Mouse (Mus musculus) MEL (cell line): ENCODE data around the gene Poldip2. TPM values are rescaled to one million over a fixed set of nuclear protein-coding genes. Genes with fewer than 3 reads are reported as not detected.

Experiments
- DNase-seq: peaks from one replicate; pipeline ENCODE4 v3.0.0; 2011; ENCODE audit warnings: low read depth, low spot score
- H3K27ac ChIP-seq: 2 replicates; pipeline ENCODE4 v1.5.1; 2012; ENCODE audit warnings: low read depth, mild to moderate bottlenecking, control low read depth, low read length, moderate library complexity; ENCODE audit not compliant: control insufficient read depth
- H3K27me3 ChIP-seq, 2 experiments: fragments of 150-350 bp in 1 of 2; sonication (generic) in 1 of 2; 2 replicates each; pipeline ENCODE4 v1.6.1; 2012; ENCODE audit warnings: low read length in 2 of 2, mild to moderate bottlenecking in 2 of 2, improper control_type of control experiment in 1 of 2, moderate library complexity in 1 of 2; ENCODE audit not compliant: insufficient read depth in 2 of 2, control insufficient read depth in 1 of 2
- H3K36me3 ChIP-seq, 2 experiments: 2 replicates each; pipeline ENCODE4 v1.6.1; 2012 to 2014; ENCODE audit warnings: low read length in 2 of 2, improper control_type of control experiment in 1 of 2, inconsistent platforms in 1 of 2, mild to moderate bottlenecking in 1 of 2; ENCODE audit not compliant: insufficient read depth in 2 of 2, control insufficient read depth in 1 of 2
- H3K4me1 ChIP-seq, 2 experiments: fragments of 150-350 bp in 1 of 2; sonication (generic) in 1 of 2; 2 replicates each; pipeline ENCODE4 v1.6.1; 2012; ENCODE audit warnings: low read length in 2 of 2, improper control_type of control experiment in 1 of 2, mild to moderate bottlenecking in 1 of 2; ENCODE audit not compliant: insufficient read depth in 2 of 2, control insufficient read depth in 1 of 2
- H3K4me3 ChIP-seq, 2 experiments: fragments of 150-350 bp in 1 of 2; sonication (generic) in 1 of 2; 2 replicates each; pipeline ENCODE4 v1.5.1; 2012; ENCODE audit warnings: low read depth in 2 of 2, low read length in 2 of 2, mild to moderate bottlenecking in 2 of 2, moderate library complexity in 2 of 2, control low read depth in 1 of 2, improper control_type of control experiment in 1 of 2; ENCODE audit not compliant: control insufficient read depth in 1 of 2, insufficient read depth in 1 of 2
- H3K79me2 ChIP-seq: 2 replicates; pipeline ENCODE4 v1.6.1; 2012; ENCODE audit warnings: mild to moderate bottlenecking, low read length, moderate library complexity; ENCODE audit not compliant: control insufficient read depth, poor library complexity, insufficient read depth
- H3K9ac ChIP-seq: 2 replicates; pipeline ENCODE4 v1.6.1; 2012; ENCODE audit warnings: low read depth, mild to moderate bottlenecking, control low read depth, low read length, moderate library complexity; ENCODE audit not compliant: control insufficient read depth, poor library complexity, severe bottlenecking
- H3K9me3 ChIP-seq: fragments of 150-350 bp; sonication (generic); replicated peaks from 2 replicates; pipeline ENCODE4 v1.6.1; 2012; ENCODE audit warnings: mild to moderate bottlenecking, low read length, improper control_type of control experiment, moderate library complexity; ENCODE audit not compliant: insufficient read depth
- CTCF ChIP-seq, 3 experiments: IDR thresholded peaks in 2 of 3; conservative IDR thresholded peaks in 1 of 3; 2 replicates each; pipeline ENCODE4 v1.5.1; 2011 to 2012; ENCODE audit warnings: low read length in 3 of 3, low read depth in 2 of 3, mild to moderate bottlenecking in 2 of 3, improper control_type of control experiment in 1 of 3, inconsistent platforms in 1 of 3, mixed read lengths in 1 of 3, moderate library complexity in 1 of 3; ENCODE audit not compliant: control insufficient read depth in 1 of 3, insufficient read depth in 1 of 3, poor library complexity in 1 of 3, severe bottlenecking in 1 of 3
- ETS1 ChIP-seq: IDR thresholded peaks from 2 replicates; pipeline ENCODE4 v1.6.1; 2012; ENCODE audit warnings: low read depth, mild to moderate bottlenecking, inconsistent platforms, low read length, improper control_type of control experiment, moderate library complexity
- GABPA ChIP-seq: IDR thresholded peaks from 2 replicates; pipeline ENCODE4 v1.6.1; 2012; ENCODE audit warnings: low read depth, mild to moderate bottlenecking, inconsistent platforms, low read length, improper control_type of control experiment, moderate library complexity
- JUND ChIP-seq: IDR thresholded peaks from 2 replicates; pipeline ENCODE4 v1.6.1; 2011; ENCODE audit warnings: low read depth, mild to moderate bottlenecking, improper control_type of control experiment, low read length
- MAX ChIP-seq: IDR thresholded peaks from 2 replicates; pipeline ENCODE4 v1.6.1; 2011; ENCODE audit warnings: low read length, improper control_type of control experiment
- MEF2A ChIP-seq: IDR thresholded peaks from 2 replicates; pipeline ENCODE4 v1.6.1; 2014; ENCODE audit warnings: low read depth, mild to moderate bottlenecking, inconsistent platforms, low read length, improper control_type of control experiment; ENCODE audit not compliant: poor library complexity, insufficient replicate concordance, severe bottlenecking; ENCODE audit errors: extremely low read depth
- MYC ChIP-seq: IDR thresholded peaks from 2 replicates; pipeline ENCODE4 v1.6.1; 2011; ENCODE audit warnings: low read depth, mild to moderate bottlenecking, low read length, improper control_type of control experiment, moderate library complexity
- NRF1 ChIP-seq: IDR thresholded peaks from 2 replicates; pipeline ENCODE4 v1.6.1; 2014; ENCODE audit warnings: low read depth, mild to moderate bottlenecking, inconsistent platforms, low read length, improper control_type of control experiment, moderate library complexity; ENCODE audit not compliant: poor library complexity, insufficient read depth, severe bottlenecking
- POLR2A ChIP-seq, 2 experiments: IDR thresholded peaks; 2 replicates each; pipeline ENCODE4 v1.6.1; 2011 to 2012; ENCODE audit warnings: low read length in 2 of 2, mild to moderate bottlenecking in 2 of 2, control low read depth in 1 of 2, improper control_type of control experiment in 1 of 2, low read depth in 1 of 2, moderate library complexity in 1 of 2; ENCODE audit not compliant: control insufficient read depth in 1 of 2, insufficient read depth in 1 of 2, poor library complexity in 1 of 2
- RAD21 ChIP-seq: IDR thresholded peaks from 2 replicates; pipeline ENCODE4 v1.6.1; 2011; ENCODE audit warnings: mild to moderate bottlenecking, low read depth, low read length, improper control_type of control experiment
- RCOR1 ChIP-seq: IDR thresholded peaks from 2 replicates; pipeline ENCODE4 v1.6.1; 2012; ENCODE audit warnings: low read depth, mild to moderate bottlenecking, inconsistent platforms, low read length, improper control_type of control experiment
- SIN3A ChIP-seq: IDR thresholded peaks from 2 replicates; pipeline ENCODE4 v1.6.1; 2012; ENCODE audit warnings: low read length, improper control_type of control experiment, inconsistent platforms
- TAL1 ChIP-seq: IDR thresholded peaks from 2 replicates; pipeline ENCODE4 v1.6.1; 2012; ENCODE audit warnings: mild to moderate bottlenecking, inconsistent platforms, low read length, moderate library complexity, mixed read lengths
- TBP ChIP-seq: IDR thresholded peaks from 2 replicates; pipeline ENCODE4 v1.8.0; 2011; ENCODE audit warnings: low read depth, low read length, improper control_type of control experiment
- USF1 ChIP-seq: IDR thresholded peaks from 2 replicates; pipeline ENCODE4 v1.6.1; 2014; ENCODE audit warnings: low read depth, mild to moderate bottlenecking, inconsistent platforms, low read length, improper control_type of control experiment, moderate library complexity
- ZKSCAN1 ChIP-seq: IDR thresholded peaks from 2 replicates; pipeline ENCODE4 v1.6.1; 2012; ENCODE audit warnings: low read depth, mild to moderate bottlenecking, inconsistent platforms, low read length, improper control_type of control experiment, moderate library complexity
- polyA plus RNA-seq, 2 experiments: library from polyadenylated mRNA; stranded (reverse) in 1 of 2; unstranded in 1 of 2; fragments of >175 nt in 1 of 2; fragments of >200 nt in 1 of 2; gene quantifications; 2 replicates each; pipeline versions ENCODE4 v1.2.1 to v1.2.4; 2012; ENCODE audit warnings: low replicate concordance in 2 of 2, low read depth in 1 of 2; ENCODE audit not compliant: insufficient read length in 2 of 2, insufficient read depth in 1 of 2, missing spikeins in 1 of 2
- total RNA-seq: library from RNA; depleted of rRNA; stranded (reverse); fragments of 300-350 nt; gene quantifications from 2 replicates; pipeline ENCODE4 v1.2.3, GENCODE M21; 2012

Poldip2 gene
- total and polyA plus RNA-seq, 3 experiments = 166 to 260 (median 182) TPM

GRCm38 (mm10) chr11:78471326-78472103, 40.5 kb upstream of the Poldip2 start:
- H3K79me2 ChIP-seq = no peaks in the 10 kb centered on the region
- no peak for DNase-seq
- no peak overlapping the region for H3K9ac ChIP-seq
- TF ChIP-seq SIN3A = no peak
- no peak for TF ChIP-seq MEF2A
- no peak for TF ChIP-seq JUND
- no peak for TF ChIP-seq RCOR1
- TF ChIP-seq RAD21 = no peak
- no peak for TF ChIP-seq MYC
- no peak for TF ChIP-seq USF1
- no peak for TF ChIP-seq NRF1
- no peak for TF ChIP-seq GABPA
- TF ChIP-seq CTCF (IDR thresholded peaks at IDR 0.05 in 2 of 3, conservative IDR thresholded peaks at IDR 0.05 in 1 of 3; ENCODE audit: control insufficient read depth in 1 of 3, insufficient read depth in 1 of 3, low read depth in 2 of 3, low read length in 3 of 3, poor library complexity in 1 of 3, severe bottlenecking in 1 of 3) = no peak
- no peak for TF ChIP-seq MAX
- no peak for TF ChIP-seq TAL1
- TF ChIP-seq ZKSCAN1 = no peak
- no peak overlapping the region for H3K4me3 ChIP-seq
- no peaks in the 10 kb centered on the region for H3K27me3 ChIP-seq
- H3K9me3 ChIP-seq = no peaks in the 10 kb centered on the region
- H3K4me1 ChIP-seq = peaks cover 6 to 22% of the 10 kb centered on the region in 2 experiments
- H3K27ac ChIP-seq = no peak overlapping the region
- H3K36me3 ChIP-seq = peaks cover 0 to 12% of the 10 kb centered on the region in 2 experiments; a peak in 2 of 4 replicates

GRCm38 (mm10) chr11:78475289-78475688, 36.7 kb upstream of the Poldip2 start:
- TF ChIP-seq TAL1 (no peak), ETS1 (no peak), POLR2A (IDR thresholded peaks at IDR 0.05; ENCODE audit: control insufficient read depth in 1 of 2, insufficient read depth in 1 of 2, low read depth in 1 of 2, low read length in 2 of 2, poor library complexity in 1 of 2) (no peak), TBP (no peak)
- H3K27me3 ChIP-seq = 0 out of 4 replicates have a peak, but pooled peaks cover 0 to 3% of the 10 kb centered on the region in 2 experiments

More at GRCm38 (mm10) chr11:78475289-78475688, 36.7 kb upstream of the Poldip2 start:
- DNase-seq = peak; percentile 44
- H3K4me3 ChIP-seq = no peak overlapping the region
- H3K4me1 ChIP-seq = peaks cover 0 to 6% of the 10 kb centered on the region in 2 experiments; a peak in 1 of 4 replicates
- no peaks in the 10 kb centered on the region for H3K79me2 ChIP-seq
- H3K36me3 ChIP-seq = no peaks in the 10 kb centered on the region
- H3K9ac ChIP-seq = no peak overlapping the region
- H3K27ac ChIP-seq = no peak overlapping the region
- H3K9me3 ChIP-seq = no peaks in the 10 kb centered on the region
